Mouse (Mus musculus) thymus, adult 2 months (tissue): Measurements from ENCODE around the gene Rusc1. TPM values are rescaled to one million over a fixed set of nuclear protein-coding genes. Genes with fewer than 3 reads are reported as not detected.
"Not testable (repeated sequence)": the region's sequence is repeated elsewhere in the genome, so short reads cannot be mapped to it uniquely, and the experiment has no call there.

Source experiments
- DNase-seq: peaks from one replicate; pipeline ENCODE4 v3.0.0; 2021
- H3K27ac ChIP-seq: fragments of 200-500 bp; 2 replicates; pipeline ENCODE4 v1.5.1; 2012; ENCODE audit warnings: low read length, control low read depth; ENCODE audit not compliant: control insufficient read depth, insufficient read depth
- H3K27me3 ChIP-seq: fragments of 200-500 bp; 2 replicates; pipeline ENCODE4 v1.6.1; 2012; ENCODE audit warnings: mild to moderate bottlenecking, low read length, moderate library complexity, mixed read lengths; ENCODE audit not compliant: control insufficient read depth, insufficient read depth
- H3K36me3 ChIP-seq: fragments of 200-500 bp; 2 replicates; pipeline ENCODE4 v1.6.1; 2012; ENCODE audit warnings: mild to moderate bottlenecking, low read length, moderate library complexity; ENCODE audit not compliant: control insufficient read depth, insufficient read depth
- H3K4me1 ChIP-seq: fragments of 200-500 bp; replicated peaks from 2 replicates; pipeline ENCODE4 v1.6.1; 2012; ENCODE audit warnings: low read length; ENCODE audit not compliant: control insufficient read depth, insufficient read depth
- H3K4me3 ChIP-seq: fragments of 200-500 bp; 2 replicates; pipeline ENCODE4 v1.5.1; 2012; ENCODE audit warnings: mild to moderate bottlenecking, low read length, control low read depth, moderate library complexity; ENCODE audit not compliant: control insufficient read depth, insufficient read depth
- CTCF ChIP-seq: fragments of 200-500 bp; IDR thresholded peaks from 2 replicates; pipeline ENCODE4 v1.5.1; 2012; ENCODE audit warnings: mild to moderate bottlenecking, control low read depth, low read length, moderate library complexity, borderline replicate concordance; ENCODE audit not compliant: control insufficient read depth, poor library complexity, insufficient read depth; ENCODE audit errors: extremely low read depth
- POLR2A ChIP-seq: fragments of 200-500 bp; IDR thresholded peaks from 2 replicates; pipeline ENCODE4 v1.6.1; 2012; ENCODE audit warnings: mild to moderate bottlenecking, low read length, control low read depth, moderate library complexity; ENCODE audit not compliant: control insufficient read depth, poor library complexity, insufficient read depth; ENCODE audit errors: extremely low read depth
- WGBS: fragments of 180-500 bp; shearing (Covaris S2); methylation state at CpG from one replicate; pipeline ENCODE4 v1.1.7; 2018; 5-methylcytosine and 5-hydroxymethylcytosine counted together
- polyA plus RNA-seq: library from polyadenylated mRNA; depleted of rRNA; stranded (reverse); fragments of >200 nt; gene quantifications from 2 replicates; pipeline ENCODE4 v1.2.3, GENCODE M21; 2012

The Rusc1 gene
- polyA plus RNA-seq, 1 experiment = 50.9 TPM

DNA sequence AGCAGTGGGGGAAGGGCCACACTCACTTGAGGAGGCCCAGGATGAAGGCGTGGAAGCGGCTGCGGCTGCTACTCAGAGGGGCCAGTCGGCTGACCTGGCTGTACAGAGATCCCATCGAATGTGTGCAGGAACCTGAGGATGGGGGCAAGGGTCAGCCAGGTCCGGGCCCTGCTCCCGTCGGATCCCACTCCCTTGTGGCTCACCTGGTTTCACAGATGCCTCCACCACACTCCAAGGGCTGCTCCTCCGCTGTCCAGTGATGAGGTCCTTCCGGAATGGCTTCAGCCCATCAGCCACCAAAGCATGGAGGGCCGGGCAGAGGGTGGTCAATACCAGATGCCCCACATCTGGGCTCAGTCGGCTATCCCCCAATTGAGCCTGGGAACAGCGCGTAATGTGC lies 4.1 kb downstream of the Rusc1 start:
- Histone ChIP-seq H3K36me3 (no peaks in the 10 kb centered on the region), H3K4me1 (peaks cover 27% of the 10 kb centered on the region), H3K4me3 (peak overlapping the region; percentile 65), H3K27ac (no peak overlapping the region), H3K27me3 (peaks cover 8% of the 10 kb centered on the region; the same call in 1 of the 2 replicates)
- peak; percentile 17 for DNase-seq
- TF ChIP-seq POLR2A (no peak), CTCF (no peak)
- 62% methylated on average over 14 of the region's 14 CpGs for WGBS

- DNase-seq = peak; percentile 87
- H3K4me3 ChIP-seq = 0 out of 2 replicates have a peak overlapping the region, but pooled peaks have one; percentile 12
- H3K27ac ChIP-seq = no peak overlapping the region
- WGBS = 10% methylated on average over 21 of the region's 21 CpGs
- H3K27me3 ChIP-seq = peaks cover 8% of the 10 kb centered on the region; the same call in 1 of the 2 replicates
- no peaks in the 10 kb centered on the region for H3K36me3 ChIP-seq
- peaks cover 25% of the 10 kb centered on the region for H3K4me1 ChIP-seq
- no peak for TF ChIP-seq POLR2A
These were observed 5.6 kb downstream of the Rusc1 start for GRCm38 (mm10) chr3:89087338-89088110.

DNA sequence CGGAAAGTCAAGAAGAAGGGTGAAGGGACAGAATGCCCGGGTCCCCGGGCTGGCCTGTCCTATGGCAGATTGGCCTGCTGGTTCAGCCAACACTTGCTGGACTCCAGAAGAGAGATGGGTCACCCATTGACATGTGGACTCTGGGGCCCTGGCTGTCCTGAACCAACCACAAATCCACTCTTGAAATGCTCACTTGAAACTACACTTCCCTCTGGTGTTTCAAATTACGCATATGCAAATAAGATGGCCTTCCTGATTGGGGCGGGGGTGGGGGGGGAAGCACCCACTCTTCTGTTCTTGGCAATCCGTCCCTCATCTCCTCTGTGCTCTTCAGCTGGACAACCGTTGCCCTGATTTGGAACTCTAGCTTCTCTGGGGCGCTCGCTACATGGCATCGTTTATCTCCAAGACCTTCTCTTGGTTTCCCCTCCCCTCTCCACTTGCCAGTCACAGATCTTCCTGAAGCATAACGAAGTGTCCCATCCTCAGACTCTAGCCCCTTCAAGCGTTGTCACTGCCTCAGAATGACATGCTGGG lies 8.4 kb downstream of the Rusc1 start:
- TF ChIP-seq POLR2A (no peak), CTCF (no peak)
- no peak for DNase-seq
- no peak overlapping the region for H3K4me3 ChIP-seq
- H3K27ac ChIP-seq = no peak overlapping the region
- H3K36me3 ChIP-seq = peaks cover 1% of the 10 kb centered on the region; the same call in 1 of the 2 replicates
- no peaks in the 10 kb centered on the region for H3K27me3 ChIP-seq
- peaks cover 20% of the 10 kb centered on the region for H3K4me1 ChIP-seq
- WGBS = 96% methylated on average over 12 of the region's 12 CpGs

- no peak overlapping the region for H3K27ac ChIP-seq
- H3K27me3 ChIP-seq = no peaks in the 10 kb centered on the region
- no peak for DNase-seq
- TF ChIP-seq CTCF = no peak
- no peak for TF ChIP-seq POLR2A
- no peak overlapping the region for H3K4me3 ChIP-seq
- peaks cover 7% of the 10 kb centered on the region; the same call in 1 of the 2 replicates for H3K36me3 ChIP-seq
- H3K4me1 ChIP-seq = peaks cover 16% of the 10 kb centered on the region
- 76% methylated on average over 2 of the region's 2 CpGs for WGBS
These were observed 9.0 kb downstream of the Rusc1 start for GRCm38 (mm10) chr3:89084133-89084532.

- H3K4me1 ChIP-seq, DNase-seq, H3K27ac ChIP-seq, H3K4me3 ChIP-seq, H3K27me3 ChIP-seq: not testable (repeated sequence)
- H3K36me3 ChIP-seq = peaks cover 17% of the 10 kb centered on the region
These were observed 10.8 kb downstream of the Rusc1 start for GRCm38 (mm10) chr3:89082287-89082686.

GRCm38 (mm10) chr3:89077383-89077782 lies 15.7 kb downstream of the Rusc1 start:
- H3K27ac ChIP-seq = no peak overlapping the region
- H3K27me3 ChIP-seq = no peaks in the 10 kb centered on the region
- H3K4me1 ChIP-seq = no peaks in the 10 kb centered on the region
- peaks cover 62% of the 10 kb centered on the region for H3K36me3 ChIP-seq
- TF ChIP-seq CTCF (no peak), POLR2A (no peak)
- WGBS = 95% methylated on average over 9 of the region's 9 CpGs
- no peak overlapping the region for H3K4me3 ChIP-seq
- no peak for DNase-seq

DNA sequence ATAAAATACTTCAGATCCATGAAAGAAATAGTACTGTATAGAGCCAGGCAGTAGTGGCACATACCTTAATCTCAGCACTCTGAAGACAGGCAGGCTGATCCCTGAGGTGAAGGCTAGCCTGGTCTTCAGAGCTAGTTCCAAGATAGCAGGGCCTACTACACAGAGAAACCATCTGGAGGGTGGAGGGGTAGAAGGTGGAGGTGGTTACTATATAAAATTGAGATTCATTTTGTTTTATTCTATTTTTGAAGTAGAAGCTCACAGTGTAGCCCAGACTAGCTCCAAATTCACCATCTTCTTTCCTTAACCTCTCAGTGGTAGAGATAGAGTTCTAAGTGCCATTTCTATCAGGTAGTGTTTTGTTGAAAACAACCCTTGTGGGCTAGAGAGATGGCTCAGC lies 25.8 kb downstream of the Rusc1 start:
- Histone ChIP-seq H3K36me3 (peaks cover 94% of the 10 kb centered on the region), H3K4me3 (no peak overlapping the region), H3K27ac (no peak overlapping the region), H3K4me1 (no peaks in the 10 kb centered on the region), H3K27me3 (no peaks in the 10 kb centered on the region)
- DNase-seq = no peak
- TF ChIP-seq POLR2A (no peak), CTCF (no peak)
